Mouse (Mus musculus): ENCODE results near the gene Sap18.
"Not testable (repeated sequence)": the region's sequence is repeated elsewhere in the genome, so short reads cannot be mapped to it uniquely, and the experiment has no call there.

The Sap18 gene

GRCm38 (mm10) chr14:57797991-57798931 is at the start of gene Sap18:
Gene Sap18 (plus strand): TSS chr14:57798180.
- DNase-seq (ENCODE audit: low spot score), result peak; percentile 99

- DNase-seq (ENCODE audit: low spot score), result no peak
Measured at GRCm38 (mm10) chr14:57749501-57749900, 48.5 kb upstream of the Sap18 start.

- not testable (repeated sequence) for DNase-seq (ENCODE audit: low spot score)
Measured at GRCm38 (mm10) chr14:57751006-57751405, 47.0 kb upstream of the Sap18 start.

- no peak for DNase-seq (ENCODE audit: low spot score)
Measured at GRCm38 (mm10) chr14:57753351-57753992, 44.5 kb upstream of the Sap18 start.

GRCm38 (mm10) chr14:57755661-57756060 is 42.3 kb upstream of the Sap18 start:
- no peak for DNase-seq (ENCODE audit: low spot score)

- no peak for DNase-seq (ENCODE audit: low spot score)
Measured at GRCm38 (mm10) chr14:57756094-57756493, 41.9 kb upstream of the Sap18 start.

GRCm38 (mm10) chr14:57758237-57758636 is 39.7 kb upstream of the Sap18 start, which contains the start of gene Lats2:
Gene Lats2 (minus strand): TSS chr14:57758388.
- no peak for DNase-seq (ENCODE audit: low spot score)

- no peak for DNase-seq (ENCODE audit: low spot score)
Measured at GRCm38 (mm10) chr14:57760447-57761412, 37.2 kb upstream of the Sap18 start.

GRCm38 (mm10) chr14:57769102-57769501 is 28.9 kb upstream of the Sap18 start:
- DNase-seq (ENCODE audit: low spot score), result no peak

- no peak for DNase-seq (ENCODE audit: low spot score)
Measured at GRCm38 (mm10) chr14:57772157-57772815, 25.7 kb upstream of the Sap18 start.

- no peak for DNase-seq (ENCODE audit: low spot score)
Measured at GRCm38 (mm10) chr14:57787406-57787805, 10.6 kb upstream of the Sap18 start.

- no peak for DNase-seq (ENCODE audit: low spot score)
Measured at GRCm38 (mm10) chr14:57789311-57789710, 8.7 kb upstream of the Sap18 start.

- DNase-seq (ENCODE audit: low spot score), result no peak
Measured at GRCm38 (mm10) chr14:57789759-57790158, 8.2 kb upstream of the Sap18 start.

GRCm38 (mm10) chr14:57791171-57791570 is 6.8 kb upstream of the Sap18 start:
- no peak for DNase-seq (ENCODE audit: low spot score)

- no peak for DNase-seq (ENCODE audit: low spot score)
Measured at GRCm38 (mm10) chr14:57797551-57797950, 429 bp upstream of the Sap18 start.

GRCm38 (mm10) chr14:57803731-57804130 is 5.8 kb downstream of the Sap18 start:
- no peak for DNase-seq (ENCODE audit: low spot score)

- DNase-seq (ENCODE audit: low spot score), result no peak
Measured at GRCm38 (mm10) chr14:57808558-57808957, 10.6 kb downstream of the Sap18 start.

- DNase-seq (ENCODE audit: low spot score), result no peak
Measured at GRCm38 (mm10) chr14:57810886-57811285, 12.9 kb downstream of the Sap18 start.

GRCm38 (mm10) chr14:57811844-57812243 is 13.9 kb downstream of the Sap18 start:
- DNase-seq (ENCODE audit: low spot score), result no peak

- no peak for DNase-seq (ENCODE audit: low spot score)
Measured at GRCm38 (mm10) chr14:57820839-57821238, 22.9 kb downstream of the Sap18 start.
